Mouse (Mus musculus) c-Kit-positive CD71-positive TER-119-positive erythroid progenitor cells, embryonic 14.5 days (primary cell): ENCODE measurements at regions not wholly inside any gene's neighbourhood (a gene's known extent, or its start where the extent isn't known, plus 50 kb on each side); places are given as distances from the start of the nearest gene placed in this dataset.
A peak's percentile ranks its signal among the peaks of the same experiment; 100 is the strongest.

Source experiments
- DNase-seq: peaks from one replicate; pipeline ENCODE4 v3.0.0-alpha.2; 2013; ENCODE audit warnings: low spot score

DNA sequence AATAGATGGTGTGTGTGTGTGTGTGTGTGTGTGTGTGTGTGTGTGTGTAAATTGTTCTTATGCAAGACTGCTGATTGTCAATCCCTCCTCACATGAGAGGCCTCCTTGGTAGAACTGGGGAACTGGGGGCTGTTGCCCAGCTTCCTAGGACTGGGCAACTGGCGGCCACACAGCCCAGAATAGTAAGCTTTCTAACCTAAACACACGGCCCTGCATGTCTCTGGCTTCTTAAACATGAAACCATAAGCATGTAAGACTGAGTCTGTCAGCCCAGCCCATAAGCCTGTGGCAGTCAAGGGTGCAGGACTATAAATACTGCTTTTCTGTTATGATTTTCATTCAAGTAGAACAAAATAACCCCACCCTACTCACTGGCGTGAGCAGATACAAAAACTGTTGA, 60.7 kb downstream of the Ifng start:
- DNase-seq, result no peak

DNA sequence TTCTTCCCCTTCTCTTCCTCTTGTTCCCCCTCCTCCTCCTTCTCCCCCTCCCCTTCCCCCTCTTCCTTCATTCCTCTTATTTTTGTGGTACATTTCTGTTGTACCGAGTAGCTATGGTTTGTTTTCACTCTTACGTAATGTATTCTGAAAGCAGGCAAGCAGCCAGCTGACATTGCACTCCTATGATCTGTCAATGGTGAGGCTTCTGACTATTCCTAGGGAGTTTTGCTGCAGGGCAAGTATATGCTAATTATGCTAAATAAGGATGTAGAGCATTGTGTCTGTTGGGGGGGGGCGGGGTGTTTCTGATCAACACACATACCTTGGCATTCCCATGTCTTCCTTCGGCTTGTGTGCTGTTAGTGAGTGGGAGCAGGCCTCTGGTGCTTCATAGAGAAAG, 64.0 kb downstream of the Ifng start:
- DNase-seq, result no peak

DNA sequence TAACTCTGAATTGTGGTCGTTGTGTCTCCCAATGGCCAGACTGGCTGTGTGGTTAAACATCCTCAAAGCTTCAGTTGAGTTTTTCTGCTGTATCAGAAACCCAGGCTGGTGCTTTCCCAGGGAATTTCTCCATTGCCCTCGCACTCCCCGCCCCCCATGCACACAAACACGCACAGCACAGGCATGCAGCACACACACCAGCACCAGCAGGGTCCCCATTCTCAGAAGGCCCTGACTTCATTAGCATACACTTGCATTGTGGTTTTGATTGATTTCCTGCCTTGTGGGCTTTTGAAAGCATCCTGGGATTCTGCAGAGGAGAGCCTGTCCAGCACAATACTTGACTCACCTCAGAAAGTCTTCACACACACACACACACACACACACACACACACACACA, 65.3 kb downstream of the Ifng start:
- no peak for DNase-seq

DNA sequence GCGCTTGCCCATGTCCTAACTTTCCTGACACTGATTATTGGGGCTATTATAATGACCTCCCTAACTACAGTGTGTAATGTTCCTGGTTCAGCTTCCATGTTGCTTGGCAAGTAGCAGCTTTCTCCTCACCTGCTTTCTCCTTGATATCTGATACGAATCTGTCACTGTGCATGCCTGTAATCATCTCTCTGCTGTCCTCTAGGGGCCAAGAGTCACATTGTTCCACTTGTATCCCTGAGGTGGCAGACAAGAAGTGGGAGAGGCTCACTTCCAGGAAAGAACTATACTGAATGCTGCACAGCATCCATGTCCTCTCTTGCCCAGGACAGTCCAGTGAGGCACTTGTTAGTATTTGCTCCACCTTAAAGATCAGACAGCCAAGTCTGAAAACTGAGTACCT, 66.8 kb downstream of the Ifng start:
- no peak for DNase-seq

DNA sequence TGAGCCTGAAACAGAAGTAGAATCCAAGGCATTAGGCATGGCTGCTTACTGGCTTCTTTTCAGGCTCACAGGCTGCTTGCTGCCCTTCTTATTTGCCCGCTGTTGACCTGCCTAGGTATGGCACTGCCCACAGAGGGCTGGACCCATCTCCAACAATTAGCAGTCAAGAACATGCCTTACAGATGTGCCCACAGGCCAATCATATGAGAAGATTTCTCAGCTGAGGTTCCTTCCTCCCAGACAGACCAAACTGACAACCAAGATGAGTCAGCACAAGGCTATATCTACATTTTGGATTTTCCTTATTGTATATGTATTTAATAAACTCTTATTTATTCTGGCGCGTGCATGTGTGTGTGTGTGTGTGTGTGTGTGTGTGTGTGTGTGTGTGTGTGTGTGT, 76.0 kb downstream of the Ifng start:
- DNase-seq, result no peak

DNA sequence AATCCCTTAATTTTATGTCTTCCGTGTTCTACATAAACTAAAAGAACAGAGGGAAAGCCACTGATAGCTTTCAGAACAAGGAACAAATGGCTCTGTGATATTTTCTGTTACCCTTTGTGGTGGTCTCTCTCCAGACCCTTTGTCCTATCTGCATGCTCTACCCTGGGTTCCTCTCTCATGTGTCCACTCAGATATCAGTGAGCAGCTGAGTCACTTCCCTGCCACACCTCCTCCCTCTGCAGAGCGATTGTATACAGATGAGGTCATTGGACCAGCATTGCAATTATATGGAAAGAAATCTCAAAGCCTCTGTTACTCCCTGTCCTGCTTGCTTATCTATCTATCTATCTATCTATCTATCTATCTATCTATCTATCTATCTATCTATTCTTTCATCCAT, 77.1 kb downstream of the Ifng start:
- no peak for DNase-seq

DNA sequence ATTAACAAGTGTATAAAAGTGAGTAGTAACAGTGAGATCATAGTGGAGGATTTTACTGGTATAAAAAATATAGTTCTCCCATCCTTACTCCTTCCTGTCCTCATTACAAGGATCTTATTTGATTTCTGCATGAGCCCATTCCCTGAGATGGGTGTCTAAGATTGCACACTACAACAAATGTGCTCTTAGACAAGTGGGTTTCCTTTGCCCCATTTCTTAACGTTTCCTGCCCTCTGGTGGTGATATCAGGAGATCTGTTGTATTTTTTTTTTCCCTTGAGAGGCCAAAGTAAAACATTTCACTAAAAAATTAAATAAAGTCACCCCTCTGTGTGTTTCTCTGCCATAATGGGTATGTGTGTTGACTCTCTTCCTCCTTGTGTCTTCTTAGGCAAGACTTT, 105.1 kb downstream of the Ifng start:
- no peak for DNase-seq

DNA sequence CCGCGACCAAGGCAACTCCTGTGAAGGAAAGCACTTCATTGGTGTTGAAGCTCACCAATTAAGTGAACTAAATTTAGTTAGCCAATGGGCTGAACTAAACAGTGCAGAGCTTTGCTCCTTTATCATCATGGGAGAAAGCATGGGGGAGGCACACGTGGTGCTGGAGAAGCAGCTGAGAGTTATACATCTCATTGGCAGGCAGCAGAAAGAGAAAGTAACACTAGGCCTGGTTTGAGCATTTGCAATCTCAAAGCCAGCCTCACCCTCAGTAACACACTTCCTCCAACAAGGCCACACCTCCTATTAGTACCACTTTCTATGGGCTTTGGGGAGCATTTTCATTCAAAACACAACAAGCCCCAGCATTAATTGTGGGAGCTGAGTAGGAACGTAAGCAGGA, 109.4 kb downstream of the Ifng start:
- DNase-seq, result no peak

DNA sequence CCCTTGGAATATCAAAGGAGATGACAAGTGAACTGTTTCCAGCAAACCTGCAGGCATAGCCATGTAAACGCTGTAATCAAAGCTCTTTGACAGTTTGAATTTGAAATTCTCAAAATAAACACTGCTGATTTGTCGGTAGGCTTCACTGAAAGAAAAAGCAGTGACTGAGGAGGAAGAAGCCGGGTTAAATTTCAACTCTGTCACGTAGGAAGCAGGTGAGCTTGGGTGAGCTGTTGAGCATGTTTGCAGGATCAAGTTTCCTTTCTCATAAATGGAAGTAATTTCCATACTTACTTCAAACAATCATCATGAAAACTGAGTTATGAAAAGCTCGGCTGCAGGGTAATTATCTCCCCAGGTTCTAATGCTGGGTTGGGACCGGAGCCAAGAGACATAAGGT, 118.0 kb downstream of the Ifng start:
- no peak for DNase-seq

DNA sequence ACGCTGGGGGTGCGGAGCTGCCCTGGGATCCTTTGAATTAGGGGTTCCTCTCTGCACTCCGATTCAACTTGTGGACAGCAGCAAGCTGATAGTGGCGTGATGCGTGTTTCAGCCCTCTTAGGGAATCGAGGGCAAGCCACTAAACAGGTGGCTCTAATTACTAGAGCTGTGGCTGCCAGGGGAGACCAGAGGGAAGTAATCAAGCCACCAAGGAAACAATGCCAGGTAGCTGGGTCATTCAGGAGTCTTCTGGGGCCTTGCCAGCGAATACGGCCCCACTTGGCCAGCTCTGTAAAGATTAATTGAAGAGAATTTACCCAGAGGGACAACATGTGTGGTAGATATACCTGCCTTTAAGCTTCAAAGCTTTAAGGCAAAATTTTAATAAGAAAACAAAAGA, 123.2 kb downstream of the Ifng start:
- no peak for DNase-seq

DNA sequence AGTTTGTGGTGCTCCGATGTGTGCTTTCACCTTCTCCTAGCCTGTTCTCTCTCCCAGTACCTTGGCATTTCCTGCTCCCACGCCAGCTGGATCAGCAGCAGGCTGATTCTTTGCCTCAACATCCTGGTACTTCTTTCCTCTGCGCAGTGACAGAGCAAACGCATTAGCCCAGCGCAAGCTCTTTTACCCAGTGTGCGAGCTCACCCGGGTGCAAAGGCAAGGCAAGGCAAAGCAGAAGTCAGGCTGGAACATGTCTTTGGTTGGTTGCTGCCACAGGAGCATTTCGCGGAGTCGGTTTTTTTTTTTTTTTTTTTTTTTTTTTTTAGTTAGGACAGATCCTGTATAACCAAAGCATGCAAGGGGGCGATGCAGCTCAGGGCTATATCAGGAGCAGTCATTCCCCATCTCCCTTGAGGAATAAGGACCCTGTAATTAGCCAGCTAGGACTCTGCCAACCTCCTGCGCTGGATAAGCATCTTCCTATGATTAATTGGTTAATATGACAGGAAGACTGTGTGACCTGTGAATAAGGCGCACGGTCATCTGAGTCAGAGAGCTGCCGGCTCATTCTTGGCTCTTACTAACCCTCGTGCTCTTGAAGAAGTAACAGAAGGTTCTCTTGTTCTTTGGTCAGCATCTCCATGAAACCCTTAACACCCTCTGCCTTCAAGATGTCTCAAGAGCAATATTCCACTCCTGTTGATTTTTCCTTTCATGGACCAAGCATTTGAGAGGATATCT, 123.9 kb downstream of the Ifng start:
- no peak for DNase-seq

DNA sequence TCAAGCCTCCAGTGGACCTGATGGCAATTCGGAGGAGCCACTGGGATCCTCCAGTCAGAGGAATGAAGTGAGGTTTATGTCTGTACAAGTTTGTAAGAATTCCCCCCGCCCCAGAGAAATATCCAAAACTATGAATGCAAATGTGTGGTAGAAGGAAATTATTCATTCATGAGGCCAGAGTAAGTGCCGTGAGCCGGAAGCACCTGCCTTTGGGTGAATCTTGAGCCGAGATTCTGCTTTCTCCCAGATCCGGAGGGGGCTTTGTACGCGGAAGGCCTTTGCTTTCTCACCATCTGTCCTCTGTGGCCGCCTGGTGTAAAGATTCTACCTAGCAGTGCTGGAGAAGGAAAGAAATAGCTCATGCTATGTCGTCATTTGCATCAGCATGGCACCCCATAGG, 127.8 kb downstream of the Ifng start:
- DNase-seq, result no peak

DNA sequence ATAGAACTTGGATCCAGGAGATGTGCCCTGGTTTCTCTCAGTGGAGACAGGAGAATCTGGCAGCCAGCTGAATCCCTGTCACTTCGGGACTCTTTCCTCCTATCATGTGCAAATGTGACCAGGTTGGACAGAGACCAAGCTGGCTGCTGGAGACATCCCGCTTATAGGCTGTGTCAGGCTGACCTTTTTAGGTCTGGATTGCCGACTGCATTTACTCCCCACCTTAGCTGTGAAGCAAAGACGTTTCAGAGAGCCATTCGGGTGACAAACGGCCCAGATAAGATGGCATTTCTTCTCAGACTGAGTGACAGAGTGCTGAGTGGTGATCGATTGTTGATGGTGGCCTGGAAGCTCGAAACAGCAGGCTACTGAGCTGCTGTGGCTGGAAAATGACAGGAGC, 128.6 kb downstream of the Ifng start:
- DNase-seq, result no peak

DNA sequence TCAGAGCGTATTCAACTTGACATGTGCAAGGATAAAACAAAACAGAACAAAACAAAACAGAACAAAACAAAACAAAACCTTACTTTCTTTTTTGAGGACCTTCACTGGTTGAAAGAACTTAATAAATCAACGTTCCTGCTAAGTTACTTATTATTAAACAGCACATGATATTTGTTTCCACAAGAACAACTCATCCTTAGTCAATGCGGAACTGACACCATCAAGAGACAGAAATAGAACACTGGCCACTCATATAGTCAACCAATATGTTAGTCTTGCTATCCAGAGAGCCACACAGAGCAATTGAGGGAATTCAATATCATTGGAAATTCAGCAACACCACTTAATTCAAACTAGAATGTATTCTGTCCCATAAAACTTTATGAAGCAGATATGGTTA, 132.4 kb downstream of the Ifng start:
- DNase-seq, result no peak

DNA sequence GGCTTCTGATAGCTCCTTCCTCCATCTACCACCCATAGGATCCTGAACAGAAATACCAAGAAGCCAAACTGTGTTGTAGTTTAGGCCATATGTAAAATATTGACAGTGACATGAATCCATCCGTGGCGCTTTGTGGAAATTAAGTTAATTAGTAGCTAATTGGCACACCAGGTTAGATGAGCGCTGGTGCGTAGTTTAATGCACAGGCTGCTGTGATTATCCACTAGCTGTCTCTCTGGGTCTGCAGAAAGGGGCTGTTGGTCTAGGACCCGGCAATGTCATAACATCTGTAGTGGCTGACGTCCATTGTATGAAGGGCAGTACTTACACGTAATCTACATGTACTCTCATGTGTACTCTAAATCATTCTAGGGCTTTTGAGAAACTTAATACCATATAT, 134.7 kb downstream of the Ifng start:
- DNase-seq, result no peak

DNA sequence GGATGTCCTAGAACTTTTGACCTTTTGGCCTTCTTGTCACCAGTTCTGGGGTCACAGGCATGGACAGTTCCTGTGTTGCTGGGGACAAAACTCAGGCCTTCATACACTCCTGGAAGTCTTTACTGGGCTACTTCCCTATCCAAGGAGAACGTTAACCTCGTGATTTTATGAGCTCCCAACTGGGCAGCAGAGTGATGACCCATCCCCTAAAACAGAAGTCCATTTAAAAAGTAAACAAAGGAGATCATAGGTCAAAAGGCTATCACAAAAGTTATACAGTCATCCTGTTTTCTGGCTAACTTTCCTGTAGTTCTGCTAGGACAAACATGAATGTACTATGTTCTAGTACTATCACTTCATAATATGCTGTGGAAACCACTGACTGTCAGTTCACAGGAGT, 140.5 kb downstream of the Ifng start:
- no peak for DNase-seq

DNA sequence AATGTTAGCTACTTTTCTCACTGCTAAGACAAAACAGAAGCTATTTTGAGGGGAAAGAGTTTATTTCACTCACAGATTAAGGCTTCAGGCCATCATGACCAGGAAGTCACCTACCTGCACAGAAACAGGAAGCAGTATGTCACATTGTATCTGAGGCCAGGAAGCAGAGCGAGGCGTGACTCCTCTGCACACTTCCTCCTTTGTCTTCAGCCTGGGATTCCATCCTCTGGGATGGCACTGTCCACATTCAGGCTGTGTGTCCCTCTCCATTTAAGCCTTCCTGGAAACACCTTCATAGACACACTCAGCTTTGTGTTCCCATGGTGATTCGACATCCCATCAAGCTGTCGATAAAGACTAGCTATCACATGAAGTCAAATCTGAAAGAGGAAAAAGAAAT, 145.0 kb downstream of the Ifng start:
- no peak for DNase-seq

DNA sequence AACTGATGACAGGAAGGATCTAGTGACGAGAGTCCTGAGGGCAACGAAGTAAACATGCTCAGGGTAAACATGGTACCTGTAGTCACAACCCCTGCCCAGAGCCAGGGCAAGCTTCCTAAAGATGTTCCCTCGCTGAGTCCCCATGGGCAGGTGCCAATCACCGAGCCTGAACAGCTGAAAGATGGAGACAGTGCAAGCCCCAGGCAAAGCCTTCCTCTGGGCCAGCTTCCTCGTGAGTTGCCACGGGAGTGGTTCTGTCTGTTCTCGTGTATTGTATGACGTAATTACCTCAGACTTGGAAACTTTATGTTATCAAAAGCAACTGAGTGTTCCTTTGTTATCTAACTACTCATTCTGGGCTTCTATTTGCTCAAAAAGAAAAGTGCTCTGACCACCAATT, 147.4 kb downstream of the Ifng start:
- no peak for DNase-seq

DNA sequence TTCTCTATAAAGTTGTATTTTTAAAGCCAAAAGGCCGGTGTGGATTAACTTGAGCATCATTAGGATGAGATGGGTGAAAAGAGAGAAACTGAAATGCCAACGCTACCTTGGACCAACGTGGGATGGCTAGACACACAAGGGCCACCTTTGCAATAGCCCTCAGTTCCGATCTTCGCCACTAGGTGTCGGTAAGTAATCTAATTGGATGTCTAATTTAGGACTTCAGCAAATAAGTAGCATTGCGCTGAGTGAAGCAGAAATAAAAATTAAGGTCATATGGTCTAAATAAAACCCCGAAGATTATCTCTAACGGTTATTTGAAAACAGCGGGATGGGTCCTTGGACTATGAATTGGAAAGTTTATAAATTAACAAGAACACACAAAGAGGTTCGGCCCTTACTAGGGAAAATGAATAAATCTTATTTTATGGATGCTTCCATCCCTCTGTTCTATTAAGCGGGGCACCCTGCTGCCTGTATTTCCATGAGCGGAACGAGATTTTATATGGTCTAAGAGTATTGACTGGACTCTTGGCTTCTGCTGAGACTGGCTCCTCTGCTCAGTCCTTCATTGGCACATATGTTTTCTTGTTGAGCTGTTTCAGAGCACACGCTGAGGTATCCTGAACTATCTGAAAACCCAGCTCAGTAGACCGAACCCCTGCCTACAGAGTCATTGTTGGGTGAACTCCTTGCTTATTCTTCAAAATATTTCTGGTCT, 152.0 kb downstream of the Ifng start:
- peak; percentile 51 for DNase-seq

DNA sequence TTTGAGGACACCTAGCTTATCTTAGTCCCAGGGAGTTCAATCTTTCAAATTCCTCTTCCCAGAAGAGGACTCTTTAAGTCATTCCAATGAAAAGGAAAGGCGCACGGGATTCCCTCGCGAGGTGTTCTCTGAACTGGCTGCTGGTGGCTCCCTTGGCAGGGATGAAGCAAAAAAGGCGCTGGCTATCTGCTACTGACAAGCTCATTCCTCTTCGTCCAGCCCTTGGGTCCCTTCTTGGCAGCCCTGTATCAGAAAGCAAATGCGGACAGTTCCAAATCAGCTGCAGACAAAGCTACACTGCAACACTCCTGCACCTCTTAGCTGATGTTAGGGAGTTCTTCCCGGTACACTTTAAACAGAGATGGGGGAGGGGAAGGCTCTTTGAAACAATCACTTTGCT, 155.4 kb downstream of the Ifng start:
- DNase-seq, result no peak

DNA sequence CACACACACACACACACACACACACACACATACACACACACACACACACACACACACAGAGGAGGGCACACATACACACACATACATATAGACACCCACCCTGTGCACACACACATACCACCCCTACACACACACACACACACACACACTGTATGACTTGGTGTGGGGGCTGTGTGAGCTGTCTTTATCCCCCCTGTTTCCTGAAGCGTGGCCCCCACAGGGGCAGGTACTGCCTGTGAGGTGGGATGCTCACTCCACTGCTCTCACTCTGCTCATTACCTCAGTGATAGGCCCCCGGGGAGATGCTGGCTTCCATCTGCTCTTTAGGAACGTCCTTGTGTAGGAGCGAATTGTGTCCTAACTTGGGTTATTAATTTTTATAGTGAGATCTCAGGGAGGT, 157.7 kb downstream of the Ifng start:
- no peak for DNase-seq

DNA sequence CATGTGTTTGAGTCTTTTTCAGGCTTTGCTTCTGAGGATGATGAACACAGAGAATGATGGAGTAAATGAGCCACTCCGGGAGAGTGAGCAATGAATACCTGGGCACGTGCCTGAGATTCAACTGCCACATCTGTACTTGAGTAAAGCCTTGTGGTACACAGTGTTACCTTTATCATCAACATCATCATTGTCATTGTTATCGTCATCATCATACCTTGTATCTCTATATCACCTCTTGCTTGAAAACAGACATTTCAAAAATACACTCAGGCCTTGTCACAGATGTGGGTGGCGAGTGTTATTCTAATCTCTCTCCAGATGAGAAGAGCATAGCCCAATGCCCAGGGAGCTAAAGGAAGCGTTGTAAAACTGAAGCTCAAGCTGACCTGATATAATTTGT, 158.4 kb downstream of the Ifng start:
- no peak for DNase-seq

DNA sequence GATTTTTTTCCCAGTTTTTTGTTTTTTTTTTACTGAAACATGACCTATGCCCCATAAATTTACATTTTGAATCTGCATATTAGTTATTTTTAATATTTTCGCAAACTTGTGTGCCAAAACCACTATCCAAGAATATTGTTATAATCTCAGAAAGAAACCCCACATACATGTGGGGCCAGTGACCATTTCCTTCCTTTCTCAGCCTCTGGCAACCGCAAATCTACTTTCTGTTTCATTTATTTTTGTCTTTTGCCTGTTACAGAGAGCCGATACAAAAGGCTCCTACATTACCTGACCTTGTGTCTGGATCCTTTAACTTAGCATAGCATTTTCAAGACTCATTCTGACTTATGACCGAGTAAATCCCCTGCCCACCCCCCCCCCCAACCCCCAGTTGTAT, 158.8 kb downstream of the Ifng start:
- DNase-seq, result no peak

DNA sequence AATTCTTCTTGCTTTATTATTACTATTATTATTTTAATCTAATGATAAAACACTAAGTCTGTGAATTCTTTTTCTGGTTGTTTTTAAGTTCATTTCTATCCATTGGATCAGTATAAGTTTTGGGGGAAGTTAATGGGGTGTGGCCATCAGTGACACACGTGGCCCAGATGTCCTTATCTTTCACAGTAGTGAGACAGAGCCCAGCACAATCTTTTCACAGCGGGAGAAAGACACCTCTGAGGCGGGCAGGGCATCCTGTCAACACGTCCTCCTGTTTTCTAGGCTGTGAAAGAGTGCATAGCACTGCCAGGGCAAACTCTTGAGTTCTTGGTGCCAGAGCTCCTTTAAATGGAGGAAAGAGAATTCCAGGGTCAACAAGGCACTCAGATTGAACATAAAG, 162.1 kb downstream of the Ifng start:
- no peak for DNase-seq
